In genomic region chr10:84823621-84824020, GRCm38 (mm10) we compare ENCODE assay signal across 11 mouse cellular contexts.
A peak's percentile ranks its signal among the peaks of the same experiment; 100 is the strongest.
DNase-seq lines count a peak whose midpoint lies in the region; ATAC-seq and TF ChIP-seq lines count a peak whose summit lies in the region.
"Had no signal": no experiment of that assay in that cellular context is flagged by ENCODE, and none has a peak within 500 bp of the region (broad histone marks: within the 10 kb centered on the region; RNA-seq: fewer than 3 reads in every experiment).

No protein-coding gene starts in this region.

- intact Hi-C loops in gastrocnemius, adult 2 months (cut with DNase I): no loop called here

- no peak overlapping the region for H3K27ac ChIP-seq in lung, embryonic 14.5 days (ENCODE audit: low read depth)
- no peak overlapping the region for H3K27ac ChIP-seq in gastrocnemius, adult 2 months
- H3K27ac ChIP-seq in hindbrain, embryonic 11.5 days (ENCODE audit: low read depth, low read length): 0 out of 2 replicates have a peak overlapping the region, but pooled peaks have one; percentile 39
- H3K27ac ChIP-seq: embryonic facial prominence, embryonic 15.5 days; kidney, postnatal 0 days; liver, embryonic 15.5 days had no signal

- H3K4me3 ChIP-seq in lung, embryonic 14.5 days (ENCODE audit: low read depth, low read length): no peak overlapping the region
- no peak overlapping the region for H3K4me3 ChIP-seq in gastrocnemius, adult 2 months
- H3K4me3 ChIP-seq in hindbrain, embryonic 11.5 days (ENCODE audit: low read depth, low read length): no peak overlapping the region
- H3K4me3 ChIP-seq: embryonic facial prominence, embryonic 15.5 days; liver, embryonic 15.5 days had no signal

- no peaks in the 10 kb centered on the region for H3K27me3 ChIP-seq in lung, embryonic 14.5 days (ENCODE audit: insufficient read depth, low read length)
- H3K27me3 ChIP-seq in hindbrain, embryonic 11.5 days (ENCODE audit: control insufficient read depth, insufficient read depth, low read length): no peaks in the 10 kb centered on the region
- H3K27me3 ChIP-seq: liver, embryonic 15.5 days had no signal

- ATAC-seq in lung, embryonic 14.5 days (ENCODE audit: insufficient read depth): no peak; the same call in 1 of the 2 replicates
- no peak for ATAC-seq in hindbrain, embryonic 11.5 days (ENCODE audit: low FRiP score)

- no peaks in the 10 kb centered on the region for H3K36me3 ChIP-seq in lung, embryonic 14.5 days (ENCODE audit: insufficient read depth)
- H3K36me3 ChIP-seq in hindbrain, embryonic 11.5 days (ENCODE audit: control insufficient read depth, insufficient read depth, low read length): no peaks in the 10 kb centered on the region
- H3K36me3 ChIP-seq: embryonic facial prominence, embryonic 15.5 days; liver, embryonic 15.5 days had no signal

- no peak overlapping the region for H3K9ac ChIP-seq in lung, embryonic 14.5 days
- no peak overlapping the region for H3K9ac ChIP-seq in hindbrain, embryonic 11.5 days (ENCODE audit: low read depth, low read length)
- H3K9ac ChIP-seq: embryonic facial prominence, embryonic 15.5 days; liver, embryonic 15.5 days had no signal

- WGBS in lung, embryonic 14.5 days: 49% methylated on average over 4 of the region's 4 CpGs
- 33% methylated on average over 4 of the region's 4 CpGs for WGBS in hindbrain, embryonic 11.5 days

- TF ChIP-seq CTCF in lung, embryonic 14.5 days (IDR thresholded peaks at IDR 0.05; ENCODE audit: low read depth): no peak
- no peak for TF ChIP-seq CTCF in gastrocnemius, adult 2 months (IDR thresholded peaks at IDR 0.05)

- no peaks in the 10 kb centered on the region for H3K4me1 ChIP-seq in lung, embryonic 14.5 days (ENCODE audit: insufficient read depth)
- peaks cover 9% of the 10 kb centered on the region; the same call in 1 of the 2 replicates for H3K4me1 ChIP-seq in hindbrain, embryonic 11.5 days (replicated peaks; ENCODE audit: control insufficient read depth, insufficient read depth, low read length)
- H3K4me1 ChIP-seq: embryonic facial prominence, embryonic 15.5 days; liver, embryonic 15.5 days had no signal

- no peak overlapping the region for H3K4me2 ChIP-seq in lung, embryonic 14.5 days
- no peak overlapping the region for H3K4me2 ChIP-seq in hindbrain, embryonic 11.5 days (replicated peaks; ENCODE audit: low read depth, low read length)
- H3K4me2 ChIP-seq: embryonic facial prominence, embryonic 15.5 days; liver, embryonic 15.5 days had no signal

- H3K9me3 ChIP-seq in lung, embryonic 14.5 days (ENCODE audit: low read depth, low read length): no peaks in the 10 kb centered on the region
- H3K9me3 ChIP-seq in hindbrain, embryonic 11.5 days (ENCODE audit: control insufficient read depth, low read length): no peaks in the 10 kb centered on the region
- H3K9me3 ChIP-seq: embryonic facial prominence, embryonic 15.5 days; liver, embryonic 15.5 days had no signal

- peak; percentile 31 for DNase-seq in lung, embryonic 14.5 days
- no peak for DNase-seq in lung, postnatal 25 days (ENCODE audit: low spot score)
- peak; percentile 59 for DNase-seq in gastrocnemius, adult 2 months
- no peak for DNase-seq in hindbrain, embryonic 11.5 days (ENCODE audit: low spot score)
- peak; percentile 29 to 47 for DNase-seq in lung, postnatal 4 days
- no peak for DNase-seq in thymus, postnatal 0 days (ENCODE audit: low spot score)
- DNase-seq in thymus, postnatal 25 days: no peak
- DNase-seq in yolk sac, embryonic 10.5 days (ENCODE audit: low spot score): no peak

Comparison
In these comparisons a context has a peak if more than half of its experiments do, and no peak if none do; other contexts are left out.
1. DNase-seq: peak in lung, embryonic 14.5 days (single experiment), gastrocnemius, adult 2 months (single experiment) and lung, postnatal 4 days (2 of 2); none in lung, postnatal 25 days (single experiment), hindbrain, embryonic 11.5 days (single experiment), thymus, postnatal 0 days (single experiment), thymus, postnatal 25 days (single experiment) and yolk sac, embryonic 10.5 days (single experiment).